Mouse (Mus musculus): ENCODE data around the gene Tmem81. TPM values are rescaled to one million over a fixed set of nuclear protein-coding genes. Genes with fewer than 3 reads are reported as not detected.

Tmem81 gene
- total RNA-seq, 2 experiments from 2014 or later, result 5.3 to 6.3 TPM

Other genes starting within 250 kb of the Tmem81 start
- gene Klhdc8a, start 207.6 kb upstream of the Tmem81 start, total RNA-seq (2021), result 1 to 10 TPM; 4.3 to 5.3 TPM
- 1 to 10 TPM; 1.6 to 1.9 TPM for gene Nuak2, start 190.1 kb upstream of the Tmem81 start, total RNA-seq (2021)
- gene Tmcc2, start 114.9 kb upstream of the Tmem81 start, total RNA-seq (2021), result 100 to 1,000 TPM; 250 to 270 TPM
- gene Dstyk, start 88.7 kb upstream of the Tmem81 start, total RNA-seq (2021), result 10 to 100 TPM; 53.2 to 53.9 TPM
- 10 to 100 TPM; 66.1 to 77.7 TPM for gene Rbbp5, start 28.9 kb upstream of the Tmem81 start, total RNA-seq (2021)
- gene Cntn2, start 37.0 kb downstream of the Tmem81 start, total RNA-seq (2021), result 10 to 100 TPM; 68.0 to 84.8 TPM
- 100 to 1,000 TPM; 139 to 143 TPM for gene Nfasc, start 235.6 kb downstream of the Tmem81 start, total RNA-seq (2021)